ENCODE assay signal across 21 mouse cellular contexts in the genomic region with DNA sequence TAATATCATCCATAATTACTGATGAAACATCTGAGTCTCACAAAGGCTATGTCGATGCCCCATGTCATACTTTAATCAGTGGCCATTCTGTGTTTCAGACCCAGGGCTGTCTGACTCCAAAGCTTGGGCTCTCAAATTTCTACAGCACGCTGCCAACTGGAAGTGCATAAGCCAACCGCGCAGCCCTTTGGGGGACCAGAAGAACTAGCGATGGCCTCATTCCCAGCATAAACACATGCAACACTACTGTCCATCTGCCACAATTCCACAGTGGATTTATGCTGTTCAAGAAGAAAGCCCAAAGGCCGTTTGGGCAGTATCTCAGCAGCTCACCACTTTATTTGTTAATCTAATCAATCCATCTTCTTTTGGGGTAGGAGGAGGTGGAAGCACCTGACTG.
DNase-seq lines count a peak whose midpoint lies in the region; ATAC-seq and TF ChIP-seq lines count a peak whose summit lies in the region.
"Had no signal": no experiment of that assay in that cellular context is flagged by ENCODE, and none has a peak within 500 bp of the region (broad histone marks: within the 10 kb centered on the region; RNA-seq: fewer than 3 reads in every experiment).

No protein-coding gene starts in this region.

- no peaks in the 10 kb centered on the region for H3K4me1 ChIP-seq in hindbrain, postnatal 0 days (ENCODE audit: insufficient read depth, low read length)
- H3K4me1 ChIP-seq in hindbrain, embryonic 14.5 days (replicated peaks; ENCODE audit: control insufficient read depth, insufficient read depth, low read length): peaks cover 15% of the 10 kb centered on the region; the same call in 1 of the 2 replicates
- H3K4me1 ChIP-seq: embryonic facial prominence, embryonic 15.5 days; heart, embryonic 15.5 days; limb, embryonic 13.5 days; liver, embryonic 13.5 days; lung, embryonic 15.5 days had no signal

- DNase-seq in hindbrain, postnatal 0 days (ENCODE audit: low spot score): peak; percentile 63
- no peak for DNase-seq in hindbrain, embryonic 14.5 days (ENCODE audit: low spot score)
- DNase-seq in brain, adult 2 months (ENCODE audit: low read depth, low spot score): peak; percentile 96
- DNase-seq in cerebellum, adult 11 months: peak; percentile 64
- DNase-seq in cerebellum, postnatal 10 days: peak; percentile 85 to 91
- DNase-seq in spleen, adult 18-20 months: no peak
- DNase-seq in urinary bladder, postnatal 14 days (ENCODE audit: low spot score): no peak
- DNase-seq: B cell, adult 2 months; gastrocnemius, postnatal 14 days; kidney, adult 18-20 months; liver, embryonic 13.5 days; lung, postnatal 4 days; right cerebral cortex, adult 18-20 months; thymus, postnatal 25 days had no signal

- ATAC-seq in hindbrain, postnatal 0 days: peak; percentile 38; the same call in 1 of the 2 replicates
- no peak for ATAC-seq in hindbrain, embryonic 14.5 days (ENCODE audit: low FRiP score)

- H3K36me3 ChIP-seq in hindbrain, postnatal 0 days (ENCODE audit: insufficient read depth, low read length): no peaks in the 10 kb centered on the region
- no peaks in the 10 kb centered on the region for H3K36me3 ChIP-seq in hindbrain, embryonic 14.5 days (replicated peaks; ENCODE audit: control insufficient read depth, insufficient read depth)
- H3K36me3 ChIP-seq: embryonic facial prominence, embryonic 15.5 days; heart, embryonic 15.5 days; hindbrain, embryonic 10.5 days; limb, embryonic 13.5 days; liver, embryonic 13.5 days; lung, embryonic 15.5 days; neural tube, embryonic 13.5 days had no signal

- H3K9me3 ChIP-seq in hindbrain, postnatal 0 days (ENCODE audit: low read length): no peaks in the 10 kb centered on the region
- H3K9me3 ChIP-seq in hindbrain, embryonic 14.5 days (ENCODE audit: control insufficient read depth, low read length): no peaks in the 10 kb centered on the region
- H3K9me3 ChIP-seq: embryonic facial prominence, embryonic 15.5 days; heart, embryonic 15.5 days; hindbrain, embryonic 10.5 days; limb, embryonic 13.5 days; liver, embryonic 13.5 days; lung, embryonic 15.5 days; neural tube, embryonic 13.5 days had no signal

- no peak overlapping the region for H3K9ac ChIP-seq in hindbrain, postnatal 0 days (replicated peaks; ENCODE audit: low read length)
- no peak overlapping the region for H3K9ac ChIP-seq in hindbrain, embryonic 14.5 days
- H3K9ac ChIP-seq: embryonic facial prominence, embryonic 15.5 days; heart, embryonic 15.5 days; limb, embryonic 13.5 days; liver, embryonic 13.5 days; lung, embryonic 15.5 days; neural tube, embryonic 13.5 days had no signal

- no peak overlapping the region for H3K27ac ChIP-seq in hindbrain, postnatal 0 days
- no peak overlapping the region for H3K27ac ChIP-seq in hindbrain, embryonic 14.5 days
- H3K27ac ChIP-seq: embryonic facial prominence, embryonic 15.5 days; heart, embryonic 15.5 days; hindbrain, embryonic 10.5 days; kidney, postnatal 0 days; limb, embryonic 13.5 days; liver, embryonic 13.5 days; lung, embryonic 15.5 days; neural tube, embryonic 13.5 days had no signal

- H3K4me2 ChIP-seq in hindbrain, postnatal 0 days (ENCODE audit: low read depth, low read length): no peak overlapping the region
- no peak overlapping the region for H3K4me2 ChIP-seq in hindbrain, embryonic 14.5 days (replicated peaks)
- H3K4me2 ChIP-seq: embryonic facial prominence, embryonic 15.5 days; heart, embryonic 15.5 days; limb, embryonic 13.5 days; liver, embryonic 13.5 days; lung, embryonic 15.5 days; neural tube, embryonic 13.5 days had no signal

- no peak for TF ChIP-seq CTCF in hindbrain, postnatal 0 days (IDR thresholded peaks at IDR 0.05; ENCODE audit: low read depth)

- no peaks in the 10 kb centered on the region for H3K27me3 ChIP-seq in hindbrain, postnatal 0 days (ENCODE audit: insufficient read depth, low read length)
- H3K27me3 ChIP-seq in hindbrain, embryonic 14.5 days (ENCODE audit: control insufficient read depth, insufficient read depth, low read length): no peaks in the 10 kb centered on the region
- H3K27me3 ChIP-seq: embryonic facial prominence, embryonic 15.5 days; heart, embryonic 15.5 days; limb, embryonic 13.5 days; liver, embryonic 13.5 days; lung, embryonic 15.5 days; neural tube, embryonic 13.5 days had no signal

- H3K4me3 ChIP-seq in hindbrain, postnatal 0 days (ENCODE audit: low read length): no peak overlapping the region
- no peak overlapping the region for H3K4me3 ChIP-seq in hindbrain, embryonic 14.5 days (replicated peaks; ENCODE audit: low read length)
- H3K4me3 ChIP-seq: embryonic facial prominence, embryonic 15.5 days; heart, embryonic 15.5 days; hindbrain, embryonic 10.5 days; limb, embryonic 13.5 days; liver, embryonic 13.5 days; lung, embryonic 15.5 days; neural tube, embryonic 13.5 days had no signal

- WGBS in hindbrain, postnatal 0 days: 50% methylated on average over 6 of the region's 6 CpGs
- WGBS in hindbrain, embryonic 14.5 days: 72% methylated on average over 6 of the region's 6 CpGs

Comparison
In these comparisons a context has a peak if more than half of its experiments do, and no peak if none do; other contexts are left out.
1. DNase-seq: peak in hindbrain, postnatal 0 days (single experiment), brain, adult 2 months (single experiment), cerebellum, adult 11 months (single experiment) and cerebellum, postnatal 10 days (2 of 2); none in hindbrain, embryonic 14.5 days (single experiment), spleen, adult 18-20 months (0 of 2) and urinary bladder, postnatal 14 days (single experiment).